Mouse (Mus musculus) forebrain, postnatal 0 days (tissue): Measurements from ENCODE around the gene Gtpbp10. TPM values are rescaled to one million over a fixed set of nuclear protein-coding genes. Genes with fewer than 3 reads are reported as not detected.

Experiments used
- ATAC-seq: fragments of 200-750 bp; cut with Nextera tagmentation; 2 replicates; pipeline ENCODE4 v1.8.0; 2017; ENCODE audit warnings: mild to moderate bottlenecking, moderate library complexity
- DNase-seq: peaks from one replicate; pipeline ENCODE4 v3.0.0-alpha.2; 2015
- H3K27ac ChIP-seq: fragments of 300-500 bp; sonication (generic); 2 replicates; pipeline ENCODE4 v1.5.1; 2014; ENCODE audit warnings: low read depth, mild to moderate bottlenecking, antibody characterized with exemption, low read length, moderate library complexity, mixed read lengths
- H3K27me3 ChIP-seq: fragments of 300-500 bp; sonication (generic); 2 replicates; pipeline ENCODE4 v1.6.1; 2014; ENCODE audit warnings: mild to moderate bottlenecking, low read length, mixed read lengths; ENCODE audit not compliant: insufficient read depth
- H3K36me3 ChIP-seq: fragments of 300-500 bp; sonication (generic); 2 replicates; pipeline ENCODE4 v1.6.1; 2014; ENCODE audit warnings: mild to moderate bottlenecking, moderate library complexity; ENCODE audit not compliant: insufficient read depth
- H3K4me1 ChIP-seq: fragments of 300-500 bp; sonication (generic); 2 replicates; pipeline ENCODE4 v1.6.1; 2014; ENCODE audit warnings: antibody characterized with exemption; ENCODE audit not compliant: insufficient read depth
- H3K4me2 ChIP-seq: fragments of 300-500 bp; sonication (generic); 2 replicates; pipeline ENCODE4 v1.6.1; 2014; ENCODE audit warnings: low read depth, mild to moderate bottlenecking, moderate library complexity
- H3K4me3 ChIP-seq: fragments of 300-500 bp; sonication (generic); 2 replicates; pipeline ENCODE4 v1.5.1; 2014; ENCODE audit warnings: low read depth, low read length, mixed read lengths
- H3K9ac ChIP-seq: fragments of 300-500 bp; sonication (generic); 2 replicates; pipeline ENCODE4 v1.6.1; 2014; ENCODE audit warnings: mild to moderate bottlenecking
- H3K9me3 ChIP-seq: fragments of 300-500 bp; sonication (generic); 2 replicates; pipeline ENCODE4 v1.6.1; 2016; ENCODE audit warnings: low read length
- CTCF ChIP-seq: sonication (generic); IDR thresholded peaks from 2 replicates; pipeline ENCODE4 v1.5.1; 2016; ENCODE audit warnings: antibody characterized with exemption, control low read depth, low read depth
- WGBS: fragments of 180-500 bp; shearing (Covaris S2); extraction: QIAGEN DNeasy Blood & Tissue Kit; methylation state at CpG from one replicate; pipeline ENCODE4 v1.1.7; 2014; 5-methylcytosine and 5-hydroxymethylcytosine counted together
- polyA plus RNA-seq: library from polyadenylated mRNA; unstranded; fragments of >200 nt; fragmentation: Nextera tagmentation; extraction: Ambion mirVana; gene quantifications from 2 replicates; pipeline ENCODE4 v1.2.1, GENCODE M21; 2015
- total RNA-seq: library from RNA; depleted of rRNA; stranded (reverse); fragments of >200 nt; gene quantifications from 2 replicates; pipeline ENCODE4 v1.2.3, GENCODE M21; 2014; rRNA removed

Gtpbp10 gene
- total and polyA plus RNA-seq, 2 experiments from 2014 or later, result 12.7 to 27.9 TPM

DNA sequence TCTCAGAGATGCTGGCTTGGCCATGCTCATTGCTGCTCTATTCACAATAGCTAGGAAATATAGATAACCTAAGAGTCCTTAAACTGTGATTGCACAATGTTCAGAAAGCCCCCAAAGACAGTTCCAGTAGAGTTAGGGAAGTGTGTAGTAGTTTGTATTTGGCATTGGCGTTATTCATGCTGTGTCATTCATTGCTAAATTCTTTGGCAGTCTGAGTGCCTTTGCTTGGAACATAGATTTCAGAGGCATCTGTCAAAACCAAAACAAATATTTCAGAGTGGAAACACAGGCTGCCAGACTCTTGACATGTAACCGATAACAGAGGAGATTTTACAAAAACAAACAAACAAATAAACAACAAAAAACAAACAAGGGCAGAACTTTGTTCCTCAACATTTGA is 57.8 kb downstream of the Gtpbp10 start:
- H3K4me3 ChIP-seq, result no peak overlapping the region
- H3K9ac ChIP-seq, result no peak overlapping the region
- H3K36me3 ChIP-seq, result no peaks in the 10 kb centered on the region
- no peaks in the 10 kb centered on the region; the same call in 1 of the 2 replicates for H3K27me3 ChIP-seq
- DNase-seq, result peak; percentile 68
- H3K27ac ChIP-seq, result no peak overlapping the region
- TF ChIP-seq CTCF, result no peak
- no peak overlapping the region for H3K4me2 ChIP-seq
- H3K4me1 ChIP-seq, result no peaks in the 10 kb centered on the region
- ATAC-seq, result peak; percentile 82
- 45% methylated on average over 2 of the region's 2 CpGs for WGBS
- no peaks in the 10 kb centered on the region for H3K9me3 ChIP-seq

DNA sequence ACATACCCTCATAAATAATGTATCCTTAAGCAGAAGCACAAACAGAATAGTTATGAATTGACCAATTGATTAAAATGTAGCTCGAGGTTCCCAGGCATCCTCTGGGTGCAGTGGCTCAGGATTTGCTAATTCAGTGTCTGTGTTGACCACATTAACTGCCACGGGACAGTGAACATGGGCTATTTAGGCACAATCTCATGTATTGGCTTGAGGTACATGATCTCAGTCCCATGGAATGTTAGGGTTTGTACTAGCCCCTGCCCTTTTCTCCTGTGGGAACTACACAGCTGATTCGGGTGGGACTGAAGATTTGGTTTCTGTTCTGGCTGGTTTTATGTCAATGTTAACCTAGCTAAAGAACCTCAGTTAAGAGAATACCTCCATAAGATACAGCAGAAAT is 62.9 kb downstream of the Gtpbp10 start:
- ATAC-seq (no peak), DNase-seq (no peak)
- Histone ChIP-seq H3K36me3 (no peaks in the 10 kb centered on the region), H3K9me3 (no peaks in the 10 kb centered on the region), H3K4me3 (no peak overlapping the region), H3K27me3 (peaks cover 7% of the 10 kb centered on the region), H3K4me2 (no peak overlapping the region), H3K9ac (no peak overlapping the region), H3K4me1 (no peaks in the 10 kb centered on the region), H3K27ac (no peak overlapping the region)
- no peak for TF ChIP-seq CTCF
- 31% methylated on average over 3 of the region's 3 CpGs for WGBS

DNA sequence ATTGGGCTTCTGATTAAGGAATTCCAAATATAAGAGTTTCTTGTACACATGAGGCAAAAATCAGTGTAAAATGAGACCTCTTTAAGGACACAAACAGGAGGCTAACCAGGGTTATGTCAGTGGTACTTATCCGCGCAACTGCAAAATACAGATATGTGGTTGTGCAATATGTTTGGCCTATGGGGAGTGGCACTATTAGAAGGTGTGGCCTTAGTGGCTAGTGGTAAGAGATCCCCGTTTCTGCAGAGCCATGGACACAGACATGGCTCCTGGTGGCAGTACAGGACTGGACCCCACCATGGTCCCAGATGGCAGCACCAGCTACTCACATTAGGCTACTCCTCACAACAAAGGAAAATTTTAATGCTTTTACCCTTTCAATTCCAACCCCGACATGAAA is 64.3 kb downstream of the Gtpbp10 start:
- Histone ChIP-seq H3K27ac (no peak overlapping the region), H3K4me2 (no peak overlapping the region), H3K9me3 (no peaks in the 10 kb centered on the region), H3K9ac (no peak overlapping the region), H3K4me1 (no peaks in the 10 kb centered on the region), H3K4me3 (no peak overlapping the region), H3K36me3 (no peaks in the 10 kb centered on the region), H3K27me3 (peaks cover 7% of the 10 kb centered on the region)
- no peak for DNase-seq
- WGBS, result 82% methylated on average over 4 of the region's 4 CpGs
- no peak for ATAC-seq
- TF ChIP-seq CTCF, result no peak

DNA sequence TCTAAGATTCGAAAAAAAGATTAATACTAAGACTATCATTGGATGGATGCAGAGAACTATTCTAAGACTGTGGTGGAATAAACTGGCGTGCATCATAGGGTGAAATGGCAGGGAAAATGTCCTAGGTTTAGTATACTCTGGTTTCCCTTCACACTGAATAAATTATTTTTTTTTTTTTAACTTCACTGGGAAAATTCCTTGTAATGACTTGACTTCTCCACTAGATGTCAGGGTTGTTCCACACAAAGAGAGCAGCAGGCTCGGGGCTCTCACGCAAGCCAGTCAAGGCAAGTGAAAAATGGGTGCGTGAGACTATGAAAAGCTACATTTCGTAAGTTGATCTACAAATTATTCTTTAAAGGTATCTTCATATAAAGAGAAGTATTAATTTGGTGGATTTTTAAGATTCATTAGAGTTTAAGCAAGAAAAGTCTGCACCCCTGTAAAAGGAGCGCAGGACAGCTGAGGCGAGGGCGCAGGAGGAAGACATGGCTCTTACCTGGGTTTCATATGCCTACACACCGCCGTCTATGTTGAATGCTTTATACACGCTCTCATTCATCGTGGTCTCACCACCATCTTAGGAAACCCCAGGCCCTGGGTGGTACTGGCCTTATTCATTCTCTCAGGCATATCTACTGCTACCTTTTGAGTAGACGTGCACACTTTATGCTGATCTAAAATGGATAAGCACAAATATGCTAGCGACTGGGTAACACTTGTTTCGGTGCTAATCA is 64.9 kb downstream of the Gtpbp10 start:
- Histone ChIP-seq H3K36me3 (no peaks in the 10 kb centered on the region), H3K4me3 (no peak overlapping the region), H3K9me3 (no peaks in the 10 kb centered on the region), H3K27ac (no peak overlapping the region), H3K27me3 (peaks cover 7% of the 10 kb centered on the region), H3K9ac (no peak overlapping the region), H3K4me1 (no peaks in the 10 kb centered on the region), H3K4me2 (no peak overlapping the region)
- ATAC-seq, result peak; percentile 85
- peak; percentile 90 for TF ChIP-seq CTCF
- peak; percentile 81 for DNase-seq
- 42% methylated on average over 16 of the region's 16 CpGs for WGBS

DNA sequence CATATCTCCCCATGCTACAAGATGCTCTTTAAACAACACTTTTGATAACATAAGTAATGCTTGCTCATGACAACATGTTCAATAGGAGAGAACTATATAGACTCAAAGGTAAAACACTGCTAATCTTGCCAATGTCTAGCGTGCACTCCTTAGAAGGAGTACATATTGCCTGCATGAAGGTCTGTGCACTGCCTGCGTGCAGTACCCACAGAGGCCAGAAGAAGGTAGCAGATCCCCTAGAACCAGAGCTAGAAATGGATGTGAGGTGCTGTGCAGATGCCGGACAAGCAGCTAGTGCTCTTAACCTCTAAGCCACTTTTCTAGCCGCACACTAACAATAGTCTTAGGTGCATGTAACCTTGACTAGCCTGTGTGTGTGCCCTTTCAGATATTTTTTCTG is 67.2 kb downstream of the Gtpbp10 start:
- H3K4me3 ChIP-seq, result no peak overlapping the region
- WGBS, result 95% methylated on average over 4 of the region's 4 CpGs
- H3K4me2 ChIP-seq, result no peak overlapping the region
- no peaks in the 10 kb centered on the region for H3K9me3 ChIP-seq
- DNase-seq (no peak), ATAC-seq (0 out of 2 replicates have a peak, but pooled peaks have one; percentile 23)
- no peaks in the 10 kb centered on the region for H3K36me3 ChIP-seq
- H3K27me3 ChIP-seq, result peaks cover 7% of the 10 kb centered on the region
- H3K27ac ChIP-seq, result no peak overlapping the region
- TF ChIP-seq CTCF, result peak; percentile 40
- no peak overlapping the region for H3K9ac ChIP-seq
- H3K4me1 ChIP-seq, result no peaks in the 10 kb centered on the region

Other genes starting within 250 kb of the Gtpbp10 start
- 40.4 and 54.0 TPM in 2 replicates for gene Cdk14, start 139.2 kb downstream of the Gtpbp10 start, total RNA-seq
- gene Cdk14, start 139.2 kb downstream of the Gtpbp10 start, polyA plus RNA-seq, result 22.7 and 34.8 TPM in 2 replicates
- gene 1700015F17Rik, start 80.4 kb downstream of the Gtpbp10 start, total RNA-seq, result not detected in 2 replicates
- gene 1700015F17Rik, start 80.4 kb downstream of the Gtpbp10 start, polyA plus RNA-seq, result 0.23 and 0.45 TPM in 2 replicates
- 17.8 and 22.5 TPM in 2 replicates for gene Cldn12, start 44.6 kb downstream of the Gtpbp10 start, total RNA-seq
- gene Cldn12, start 44.6 kb downstream of the Gtpbp10 start, polyA plus RNA-seq, result 10.1 and 13.0 TPM in 2 replicates
- 9.9 and 11.1 TPM in 2 replicates for gene Gm8773, start 14.3 kb upstream of the Gtpbp10 start, total RNA-seq
- gene Gm8773, start 14.3 kb upstream of the Gtpbp10 start, polyA plus RNA-seq, result 16.3 and 16.5 TPM in 2 replicates
- gene Cfap69, start 104.7 kb upstream of the Gtpbp10 start, total RNA-seq, result 9.2 and 11.6 TPM in 2 replicates
- gene Cfap69, start 104.7 kb upstream of the Gtpbp10 start, polyA plus RNA-seq, result 4.1 and 6.7 TPM in 2 replicates
- 5.2 and 7.3 TPM in 2 replicates for gene Steap2, start 135.0 kb upstream of the Gtpbp10 start, total RNA-seq
- gene Steap2, start 135.0 kb upstream of the Gtpbp10 start, polyA plus RNA-seq, result 1.9 and 3.0 TPM in 2 replicates
- gene Steap1, start 189.8 kb upstream of the Gtpbp10 start, total RNA-seq, result 0.57 TPM in 1 of 2 replicates, not detected in the other
- gene Steap1, start 189.8 kb upstream of the Gtpbp10 start, polyA plus RNA-seq, result 2.1 and 2.8 TPM in 2 replicates